Mouse (Mus musculus) hindbrain, embryonic 16.5 days (tissue): ENCODE measurements around the gene Gm17720. TPM values are rescaled to one million over a fixed set of nuclear protein-coding genes. Genes with fewer than 3 reads are reported as not detected.

Experiments
- polyA plus RNA-seq: library from polyadenylated mRNA; unstranded; fragments of >200 nt; fragmentation: Nextera tagmentation; extraction: Ambion mirVana; gene quantifications from 2 replicates; pipeline ENCODE4 v1.2.1, GENCODE M21; 2015

Gm17720 gene
- polyA plus RNA-seq, 1 experiment from 2014 or later: not detected

Other genes starting within 250 kb of the Gm17720 start
- gene Phlpp2, start 234.2 kb downstream of the Gm17720 start, polyA plus RNA-seq: 4.1 and 4.5 TPM in 2 replicates
- gene Marveld3, start 140.6 kb downstream of the Gm17720 start, polyA plus RNA-seq: 1.9 and 2.3 TPM in 2 replicates
- gene Tat, start 112.3 kb downstream of the Gm17720 start, polyA plus RNA-seq: not detected in 2 replicates
- not detected in 2 replicates for gene Chst4, start 63.0 kb downstream of the Gm17720 start, polyA plus RNA-seq
- gene Zfp612, start 23.0 kb downstream of the Gm17720 start, polyA plus RNA-seq: 19.8 and 21.9 TPM in 2 replicates
- not detected in 2 replicates for gene Gm21964, start 1.5 kb downstream of the Gm17720 start, polyA plus RNA-seq
- 117 and 144 TPM in 2 replicates for gene Calb2, start 65.5 kb upstream of the Gm17720 start, polyA plus RNA-seq
- 8.8 and 10.4 TPM in 2 replicates for gene Cmtr2, start 112.9 kb upstream of the Gm17720 start, polyA plus RNA-seq
- 0.41 and 0.60 TPM in 2 replicates for gene Hydin, start 164.2 kb upstream of the Gm17720 start, polyA plus RNA-seq